Mouse (Mus musculus) stomach, postnatal 0 days (tissue): ENCODE results near the gene Ralbp1. TPM values are rescaled to one million over a fixed set of nuclear protein-coding genes. Genes with fewer than 3 reads are reported as not detected.
A peak's percentile ranks its signal among the peaks of the same experiment; 100 is the strongest.

Experiments used
- ATAC-seq: fragments of 200-750 bp; cut with Nextera tagmentation; 2 replicates; pipeline ENCODE4 v1.8.0; 2017; ENCODE audit not compliant: low FRiP score, low TSS enrichment
- DNase-seq: peaks from one replicate; pipeline ENCODE4 v3.0.0-alpha.2; 2016; ENCODE audit warnings: low spot score
- H3K27ac ChIP-seq: fragments of 300-500 bp; sonication (generic); replicated peaks from 2 replicates; pipeline ENCODE4 v1.5.1; 2014; ENCODE audit warnings: mild to moderate bottlenecking, control low read depth
- H3K27me3 ChIP-seq: fragments of 300-500 bp; sonication (generic); 2 replicates; pipeline ENCODE4 v1.6.1; 2014; ENCODE audit warnings: low read length; ENCODE audit not compliant: control insufficient read depth, insufficient read depth
- H3K36me3 ChIP-seq: fragments of 300-500 bp; sonication (generic); 2 replicates; pipeline ENCODE4 v1.6.1; 2014; ENCODE audit warnings: low read length, mixed read lengths; ENCODE audit not compliant: control insufficient read depth, insufficient read depth
- H3K4me1 ChIP-seq: fragments of 300-500 bp; sonication (generic); replicated peaks from 2 replicates; pipeline ENCODE4 v1.6.1; 2014; ENCODE audit warnings: antibody characterized with exemption; ENCODE audit not compliant: control insufficient read depth, insufficient read depth
- H3K4me2 ChIP-seq: fragments of 300-500 bp; sonication (generic); replicated peaks from 2 replicates; pipeline ENCODE4 v1.6.1; 2014; ENCODE audit warnings: low read depth, mild to moderate bottlenecking, control low read depth, moderate library complexity
- H3K4me3 ChIP-seq: fragments of 300-500 bp; sonication (generic); 2 replicates; pipeline ENCODE4 v1.5.1; 2014; ENCODE audit warnings: low read depth, low read length, control low read depth
- H3K9ac ChIP-seq: fragments of 300-500 bp; sonication (generic); 2 replicates; pipeline ENCODE4 v1.6.1; 2014; ENCODE audit warnings: mild to moderate bottlenecking, low read length, control low read depth, mixed read lengths
- H3K9me3 ChIP-seq: fragments of 300-500 bp; sonication (generic); 2 replicates; pipeline ENCODE4 v1.6.1; 2016; ENCODE audit warnings: low read length; ENCODE audit not compliant: control insufficient read depth
- CTCF ChIP-seq: IDR thresholded peaks from 2 replicates; pipeline ENCODE4 v1.5.1; 2016; ENCODE audit warnings: antibody characterized with exemption, low read depth, mild to moderate bottlenecking, moderate library complexity
- EP300 ChIP-seq: optimal IDR thresholded peaks from 2 replicates; pipeline ENCODE3; 2016; ENCODE audit warnings: antibody characterized with exemption
- WGBS: fragments of 180-500 bp; shearing (Covaris S2); extraction: QIAGEN DNeasy Blood & Tissue Kit; methylation state at CpG from one replicate; pipeline ENCODE4 v1.1.7; 2014; 5-methylcytosine and 5-hydroxymethylcytosine counted together
- polyA plus RNA-seq: library from polyadenylated mRNA; unstranded; fragments of >200 nt; fragmentation: Nextera tagmentation; extraction: Ambion mirVana; gene quantifications from 2 replicates; pipeline ENCODE4 v1.2.1, GENCODE M21; 2015

Gene Ralbp1
- polyA plus RNA-seq, 1 experiment from 2014 or later = 114 TPM

DNA sequence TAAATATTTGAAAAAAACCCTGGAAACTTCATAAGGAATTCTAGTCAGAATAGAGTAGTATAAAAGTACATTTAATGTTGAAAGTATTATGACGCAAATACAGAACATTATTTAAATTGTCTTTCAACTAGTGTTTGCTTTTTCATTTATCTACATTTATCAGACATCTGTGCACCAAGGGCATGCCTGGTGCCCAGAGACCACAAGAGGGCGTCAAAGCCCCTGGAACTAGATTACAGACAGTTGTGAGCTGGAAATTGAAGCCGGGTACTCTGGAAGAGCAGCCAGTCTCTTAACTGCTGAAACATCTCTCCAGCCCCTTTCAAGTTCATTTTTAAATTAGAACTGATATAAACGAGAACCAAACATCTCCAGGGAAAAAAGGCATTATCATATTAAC lies 23.0 kb downstream of the Ralbp1 start:
- H3K4me1 ChIP-seq = no peaks in the 10 kb centered on the region
- no peak overlapping the region for H3K4me3 ChIP-seq
- TF ChIP-seq EP300 = no peak
- peak; percentile 74 for TF ChIP-seq CTCF
- H3K9ac ChIP-seq = no peak overlapping the region
- H3K4me2 ChIP-seq = no peak overlapping the region
- H3K36me3 ChIP-seq = peaks cover 5% of the 10 kb centered on the region
- 50% methylated on average over 4 of the region's 4 CpGs for WGBS
- DNase-seq (peak; percentile 48), ATAC-seq (no peak)
- H3K27ac ChIP-seq = no peak overlapping the region
- no peaks in the 10 kb centered on the region for H3K9me3 ChIP-seq
- H3K27me3 ChIP-seq = no peaks in the 10 kb centered on the region

GRCm38 (mm10) chr17:65857617-65858016 lies 28.0 kb downstream of the Ralbp1 start:
- TF ChIP-seq EP300 = no peak
- no peak for TF ChIP-seq CTCF
- H3K9ac ChIP-seq = no peak overlapping the region
- 45% methylated on average over 4 of the region's 4 CpGs for WGBS
- H3K4me3 ChIP-seq = no peak overlapping the region
- DNase-seq = no peak
- ATAC-seq = no peak
- H3K9me3 ChIP-seq = no peaks in the 10 kb centered on the region
- H3K36me3 ChIP-seq = peaks cover 16% of the 10 kb centered on the region
- H3K27ac ChIP-seq = no peak overlapping the region
- no peaks in the 10 kb centered on the region for H3K27me3 ChIP-seq
- H3K4me2 ChIP-seq = no peak overlapping the region
- H3K4me1 ChIP-seq = no peaks in the 10 kb centered on the region

- H3K4me3 ChIP-seq = no peak overlapping the region
- TF ChIP-seq EP300 (no peak), CTCF (no peak)
- H3K4me1 ChIP-seq = no peaks in the 10 kb centered on the region
- no peak overlapping the region for H3K4me2 ChIP-seq
- no peaks in the 10 kb centered on the region for H3K9me3 ChIP-seq
- DNase-seq = no peak
- ATAC-seq = no peak
- H3K27me3 ChIP-seq = no peaks in the 10 kb centered on the region
- 73% methylated on average over 4 of the region's 4 CpGs for whole genome bisulfite sequencing
- peaks cover 30% of the 10 kb centered on the region for H3K36me3 ChIP-seq
- no peak overlapping the region for H3K27ac ChIP-seq
- no peak overlapping the region for H3K9ac ChIP-seq
Observed at GRCm38 (mm10) chr17:65854006-65854405, 31.6 kb downstream of the Ralbp1 start.

DNA sequence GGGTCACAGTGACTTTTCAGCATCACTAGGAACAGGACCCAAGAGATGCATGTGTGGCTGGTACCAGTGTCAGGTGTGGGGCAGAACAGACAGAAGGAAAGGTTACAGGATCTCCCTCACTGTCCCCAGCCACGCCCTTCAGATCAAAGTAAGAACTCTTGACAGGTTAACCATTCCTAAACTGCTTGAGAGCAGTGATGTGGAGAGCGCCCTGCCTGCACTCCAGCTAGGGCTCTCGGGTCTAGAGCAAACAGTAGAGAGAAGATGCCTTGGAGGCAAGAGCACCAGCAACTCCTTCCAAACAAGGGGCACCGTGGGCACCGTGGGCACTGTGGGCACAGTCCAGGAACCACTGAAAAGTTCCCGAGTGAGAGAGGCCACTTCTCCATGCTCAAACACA lies 32.3 kb downstream of the Ralbp1 start:
- H3K27ac ChIP-seq = no peak overlapping the region
- DNase-seq (no peak), ATAC-seq (no peak)
- no peak overlapping the region for H3K4me2 ChIP-seq
- no peaks in the 10 kb centered on the region for H3K4me1 ChIP-seq
- H3K4me3 ChIP-seq = no peak overlapping the region
- no peak overlapping the region for H3K9ac ChIP-seq
- 75% methylated on average over 6 of the region's 6 CpGs for WGBS
- no peaks in the 10 kb centered on the region for H3K27me3 ChIP-seq
- no peak for TF ChIP-seq CTCF
- no peak for TF ChIP-seq EP300
- H3K36me3 ChIP-seq = peaks cover 29% of the 10 kb centered on the region
- no peaks in the 10 kb centered on the region for H3K9me3 ChIP-seq

DNA sequence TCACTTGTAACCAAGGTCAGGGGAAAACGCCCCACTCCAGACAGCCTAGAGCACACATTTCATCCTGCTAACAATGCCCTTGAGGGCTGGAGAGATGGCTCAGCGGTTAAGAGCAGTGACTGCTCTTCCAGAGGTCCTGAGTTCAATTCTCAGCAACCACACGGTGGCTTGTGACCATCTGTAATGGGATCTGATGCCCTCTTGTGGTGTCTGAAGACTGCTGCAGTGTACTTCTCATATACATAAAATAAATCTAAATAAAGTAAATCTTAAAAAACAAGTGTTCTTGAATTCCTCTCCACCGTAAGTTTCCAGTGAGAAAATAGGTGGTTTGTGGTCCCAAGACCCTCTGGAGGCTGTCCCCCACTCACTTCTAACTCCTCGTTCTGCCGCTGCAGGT lies 33.8 kb downstream of the Ralbp1 start:
- no peaks in the 10 kb centered on the region for H3K9me3 ChIP-seq
- H3K27me3 ChIP-seq = no peaks in the 10 kb centered on the region
- H3K4me2 ChIP-seq = no peak overlapping the region
- no peak overlapping the region for H3K27ac ChIP-seq
- H3K4me1 ChIP-seq = no peaks in the 10 kb centered on the region
- ATAC-seq (no peak), DNase-seq (no peak)
- peak; percentile 54 for TF ChIP-seq CTCF
- no peak for TF ChIP-seq EP300
- H3K36me3 ChIP-seq = peaks cover 24% of the 10 kb centered on the region
- no peak overlapping the region for H3K4me3 ChIP-seq
- WGBS = 86% methylated on average over 6 of the region's 6 CpGs
- no peak overlapping the region for H3K9ac ChIP-seq

- Histone ChIP-seq H3K27ac (no peak overlapping the region), H3K9me3 (no peaks in the 10 kb centered on the region), H3K4me1 (no peaks in the 10 kb centered on the region), H3K4me3 (no peak overlapping the region), H3K4me2 (no peak overlapping the region), H3K9ac (no peak overlapping the region), H3K36me3 (peaks cover 24% of the 10 kb centered on the region), H3K27me3 (no peaks in the 10 kb centered on the region)
- no peak for ATAC-seq
- 91% methylated on average over 17 of the region's 17 CpGs for WGBS
- no peak for DNase-seq
- TF ChIP-seq CTCF (no peak), EP300 (no peak)
Observed at GRCm38 (mm10) chr17:65850487-65850886, 35.1 kb downstream of the Ralbp1 start.
